Mouse (Mus musculus) effector memory CD4-positive, alpha-beta T cell, adult 7 months (primary cell): Measurements from ENCODE around the gene Fmo3. TPM values are rescaled to one million over a fixed set of nuclear protein-coding genes. Genes with fewer than 3 reads are reported as not detected.

Experiments
- polyA plus RNA-seq: library from polyadenylated mRNA; unstranded; fragments of 100-300 nt; shearing (Covaris generic); gene quantifications from one replicate; pipeline ENCODE4 v1.2.1, GENCODE M21; 2017

The Fmo3 gene
- not detected for polyA plus RNA-seq

DNA sequence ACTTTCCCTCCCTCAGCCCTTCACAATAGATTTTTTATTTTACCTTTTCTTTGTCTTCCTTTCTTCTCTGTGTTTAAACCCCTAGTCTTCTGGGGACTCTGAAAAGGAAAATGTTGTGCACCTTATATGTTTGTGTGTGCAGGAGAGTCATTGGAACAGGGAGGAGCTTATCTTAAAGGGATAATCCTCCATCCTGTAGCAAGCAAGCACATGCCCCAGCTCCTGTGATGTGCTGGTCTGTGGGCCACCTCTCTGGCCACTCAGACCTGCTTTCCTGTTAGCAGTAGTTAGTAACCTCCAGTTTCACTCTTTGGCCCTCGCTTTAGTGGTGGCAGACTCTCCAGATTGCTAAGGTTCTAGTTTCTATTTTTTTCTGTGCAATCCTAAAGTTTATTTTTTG, at the start of gene Fmo3:
Fmo3 (minus strand) TSS at position 101 of the 400 bp plus-strand sequence.

DNA sequence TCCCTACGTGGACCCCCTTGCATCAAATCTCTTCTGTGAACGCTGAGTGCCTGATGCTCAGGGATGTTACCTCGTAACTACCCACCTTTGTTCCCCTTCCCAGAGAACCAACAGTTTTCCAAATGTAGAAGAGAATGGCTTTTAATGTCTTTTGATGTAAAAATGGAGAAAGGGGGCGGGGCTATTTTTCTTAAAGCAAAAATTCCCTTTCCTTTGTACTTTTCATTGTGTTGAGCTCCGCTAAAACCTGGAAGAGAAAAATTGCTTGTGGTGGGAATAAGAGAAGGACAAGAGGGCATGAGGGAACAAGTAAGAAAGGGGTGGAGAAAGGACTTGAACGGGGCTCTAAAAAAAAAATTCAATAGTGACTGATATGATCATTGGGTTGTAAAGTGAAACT, 46.9 kb downstream of the Fmo3 start, which contains the start of gene Fmo6:
Fmo6 (minus strand) TSS at position 101 of the 400 bp plus-strand sequence.

Other genes with a start within 250 kb of the Fmo3 start
- gene Prrc2c, start 244.0 kb downstream of the Fmo3 start, polyA plus RNA-seq: 208 TPM
- gene Fmo4, start 170.6 kb downstream of the Fmo3 start, polyA plus RNA-seq: not detected
- gene Fmo1, start 117.9 kb downstream of the Fmo3 start, polyA plus RNA-seq: 0.39 TPM
- not detected for gene Fmo2, start 85.8 kb downstream of the Fmo3 start, polyA plus RNA-seq
- gene Fmo6, start 47.0 kb downstream of the Fmo3 start, polyA plus RNA-seq: 0.22 TPM
- not detected for gene Mroh9, start 101.1 kb upstream of the Fmo3 start, polyA plus RNA-seq